Mouse (Mus musculus) embryonic stem cell, embryonic (primary cell): ENCODE measurements at regions not wholly inside any gene's neighbourhood (a gene's known extent, or its start where the extent isn't known, plus 50 kb on each side); places are given as distances from the start of the nearest gene placed in this dataset.

Experiments
- CTCF ChIA-PET, 4 experiments: fragments of 300-600 bp in 2 of 4; fragments of 350-600 bp in 2 of 4; sonication (Branson Sonifier 250); formaldehyde crosslinking; loops; one replicate each; lab custom pipeline; 2022; ENCODE audit warnings: inconsistent platforms in 2 of 4; lab: Charles Lee
- POLR2A ChIA-PET, 4 experiments: fragments of 300-600 bp in 2 of 4; fragments of 350-600 bp in 2 of 4; sonication (Branson Sonifier 250); formaldehyde crosslinking; loops; one replicate each; lab custom pipeline; 2022; ENCODE audit warnings: antibody characterized with exemption in 4 of 4, inconsistent platforms in 1 of 4; lab: Charles Lee

DNA sequence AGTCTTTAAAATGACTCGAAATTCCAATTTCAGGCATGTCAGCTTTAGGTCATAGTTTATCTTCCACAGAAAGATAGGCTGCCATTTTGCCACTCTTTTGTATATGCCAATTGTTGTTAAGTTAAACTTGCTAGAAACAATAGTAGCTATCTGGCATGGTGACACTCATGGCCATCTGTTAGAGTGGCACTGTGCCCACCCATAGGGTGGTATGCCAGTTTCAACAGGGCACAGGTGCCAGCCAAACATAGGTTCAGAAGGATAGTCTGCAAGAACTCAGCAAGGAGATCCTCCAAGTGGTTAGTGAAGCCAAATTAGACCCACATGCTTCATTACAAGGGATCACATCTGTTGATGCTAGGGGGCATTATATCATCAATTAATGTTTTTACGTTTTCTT lies 135.8 kb upstream of the Gm6812 start:
- ChIA-PET CTCF (no interaction called here), POLR2A (no interaction called here)

GRCm38 (mm10) chrX:69009190-69009589 lies 116.3 kb upstream of the Gm6812 start:
- POLR2A ChIA-PET: no interaction called here

GRCm38 (mm10) chrX:69007986-69008385 lies 115.1 kb upstream of the Gm6812 start:
- POLR2A ChIA-PET: interaction anchor here in 1 of 4 experiments (0.7 kb wide), 1 partner anchor 50 kb away, joined by 3 read pairs; no protein-coding TSS in a partner anchor
- CTCF ChIA-PET: no interaction called here

More at GRCm38 (mm10) chrX:69009190-69009589, 116.3 kb upstream of the Gm6812 start:
- CTCF ChIA-PET: no interaction called here
